Mouse (Mus musculus): ENCODE results near the gene P4hb. TPM values are rescaled to one million over a fixed set of nuclear protein-coding genes. Genes with fewer than 3 reads are reported as not detected.
"Not testable (repeated sequence)": the region's sequence is repeated elsewhere in the genome, so short reads cannot be mapped to it uniquely, and the experiment has no call there.

P4hb gene
- polyA plus RNA-seq, 1 experiment = 372 TPM

- peak; percentile 51 for DNase-seq (ENCODE audit: low read depth)
These were observed 25.4 kb upstream of the P4hb start, which contains the start of the genes Alyref and Anapc11 for GRCm38 (mm10) chr11:120598283-120598989. Alyref (minus strand) TSS chr11:120598365. Anapc11 (plus strand) TSS chr11:120598421.

GRCm38 (mm10) chr11:120597240-120598235 is 24.5 kb upstream of the P4hb start:
- no peak for DNase-seq (ENCODE audit: low read depth)

GRCm38 (mm10) chr11:120588531-120588930 is 15.5 kb upstream of the P4hb start:
- DNase-seq (ENCODE audit: low read depth) = no peak

- no peak for DNase-seq (ENCODE audit: low read depth)
These were observed 10.9 kb upstream of the P4hb start for GRCm38 (mm10) chr11:120583937-120584336.

- not testable (repeated sequence) for DNase-seq (ENCODE audit: low read depth)
These were observed 9.9 kb upstream of the P4hb start for GRCm38 (mm10) chr11:120582982-120583293.

GRCm38 (mm10) chr11:120582268-120582981 is 9.4 kb upstream of the P4hb start:
- DNase-seq (ENCODE audit: low read depth) = no peak

GRCm38 (mm10) chr11:120581490-120582267 is 8.6 kb upstream of the P4hb start, which contains the start of gene Arhgdia:
Arhgdia (minus strand) TSS chr11:120581624.
- no peak for DNase-seq (ENCODE audit: low read depth)

GRCm38 (mm10) chr11:120580871-120581331 is 7.8 kb upstream of the P4hb start:
- no peak for DNase-seq (ENCODE audit: low read depth)

GRCm38 (mm10) chr11:120580190-120580589 is 7.1 kb upstream of the P4hb start:
- DNase-seq (ENCODE audit: low read depth) = no peak

- DNase-seq (ENCODE audit: low read depth) = no peak
These were observed 6.5 kb upstream of the P4hb start for GRCm38 (mm10) chr11:120579316-120580107.

- no peak for DNase-seq (ENCODE audit: low read depth)
These were observed 5.7 kb upstream of the P4hb start for GRCm38 (mm10) chr11:120578694-120579243.

GRCm38 (mm10) chr11:120578024-120578693 is 5.1 kb upstream of the P4hb start:
- no peak for DNase-seq (ENCODE audit: low read depth)

- no peak for DNase-seq (ENCODE audit: low read depth)
These were observed 4.4 kb upstream of the P4hb start for GRCm38 (mm10) chr11:120577211-120578023.

GRCm38 (mm10) chr11:120576365-120576981 is 3.4 kb upstream of the P4hb start:
- no peak for DNase-seq (ENCODE audit: low read depth)

- DNase-seq (ENCODE audit: low read depth) = no peak
These were observed 2.9 kb upstream of the P4hb start for GRCm38 (mm10) chr11:120575940-120576339.

GRCm38 (mm10) chr11:120575046-120575445 is 2.0 kb upstream of the P4hb start:
- DNase-seq (ENCODE audit: low read depth) = no peak

GRCm38 (mm10) chr11:120574278-120574600 is 1.2 kb upstream of the P4hb start:
- DNase-seq (ENCODE audit: low read depth) = no peak
